Mouse (Mus musculus): ENCODE results near the gene Sugp2.
A peak's percentile ranks its signal among the peaks of the same experiment; 100 is the strongest.
"Not testable (repeated sequence)": the region's sequence is repeated elsewhere in the genome, so short reads cannot be mapped to it uniquely, and the experiment has no call there.

The Sugp2 gene

GRCm38 (mm10) chr8:70234080-70234780, at the start of gene Sugp2, which contains the start of gene Armc6:
Gene Sugp2, plus strand, starts transcription at chr8:70234226.
Gene Armc6, minus strand, starts transcription at chr8:70234466.
- peak; percentile 96 for DNase-seq

- DNase-seq = no peak
These were observed 45.3 kb upstream of the Sugp2 start for GRCm38 (mm10) chr8:70188707-70189106.

GRCm38 (mm10) chr8:70193238-70193637, 40.8 kb upstream of the Sugp2 start:
- no peak for DNase-seq

- no peak for DNase-seq
These were observed 39.8 kb upstream of the Sugp2 start for GRCm38 (mm10) chr8:70194191-70194590.

- DNase-seq = no peak
These were observed 38.3 kb upstream of the Sugp2 start for GRCm38 (mm10) chr8:70195762-70196161.

GRCm38 (mm10) chr8:70197603-70198002, 36.4 kb upstream of the Sugp2 start:
- no peak for DNase-seq

- DNase-seq = peak; percentile 78
These were observed 33.8 kb upstream of the Sugp2 start for GRCm38 (mm10) chr8:70200098-70200681.

- no peak for DNase-seq
These were observed 32.6 kb upstream of the Sugp2 start for GRCm38 (mm10) chr8:70201417-70201816.

- DNase-seq = no peak
These were observed 31.0 kb upstream of the Sugp2 start for GRCm38 (mm10) chr8:70203072-70203471.

- DNase-seq = no peak
These were observed 29.3 kb upstream of the Sugp2 start for GRCm38 (mm10) chr8:70204757-70205156.

- DNase-seq = no peak
These were observed 25.9 kb upstream of the Sugp2 start for GRCm38 (mm10) chr8:70208130-70208529.

GRCm38 (mm10) chr8:70210538-70210937, 23.5 kb upstream of the Sugp2 start:
- DNase-seq = peak; percentile 49

GRCm38 (mm10) chr8:70211275-70211674, 22.8 kb upstream of the Sugp2 start:
- no peak for DNase-seq

GRCm38 (mm10) chr8:70211726-70212111, 22.3 kb upstream of the Sugp2 start:
- DNase-seq = no peak

GRCm38 (mm10) chr8:70212112-70213055, 21.6 kb upstream of the Sugp2 start, which contains the start of gene Slc25a42:
Gene Slc25a42, minus strand, starts transcription at chr8:70212305.
- DNase-seq = peak; percentile 100

- DNase-seq = peak; percentile 59
These were observed 19.6 kb upstream of the Sugp2 start for GRCm38 (mm10) chr8:70214411-70214810.

- DNase-seq = no peak
These were observed 18.9 kb upstream of the Sugp2 start for GRCm38 (mm10) chr8:70215092-70215491.

- DNase-seq = not testable (repeated sequence)
These were observed 17.9 kb upstream of the Sugp2 start for GRCm38 (mm10) chr8:70216161-70216560.

GRCm38 (mm10) chr8:70216566-70216965, 17.5 kb upstream of the Sugp2 start:
- peak; percentile 85 for DNase-seq

GRCm38 (mm10) chr8:70217441-70217840, 16.6 kb upstream of the Sugp2 start:
- DNase-seq = no peak

GRCm38 (mm10) chr8:70219107-70219684, 14.8 kb upstream of the Sugp2 start:
- no peak for DNase-seq

- no peak for DNase-seq
These were observed 13.7 kb upstream of the Sugp2 start for GRCm38 (mm10) chr8:70220236-70220840.

GRCm38 (mm10) chr8:70220911-70221310, 13.1 kb upstream of the Sugp2 start:
- no peak for DNase-seq
